Mouse (Mus musculus) limb, embryonic 14.5 days (tissue): ENCODE data around the gene Ptpn13. TPM values are rescaled to one million over a fixed set of nuclear protein-coding genes. Genes with fewer than 3 reads are reported as not detected.

Source experiments
- ATAC-seq: fragments of 200-750 bp; cut with Nextera tagmentation; 2 replicates; pipeline ENCODE4 v1.8.0; 2017; ENCODE audit warnings: low read depth, moderate number of reproducible peaks, moderate TSS enrichment; ENCODE audit not compliant: low FRiP score
- DNase-seq: peaks from one replicate; pipeline ENCODE4 v3.0.0-alpha.2; 2015; ENCODE audit warnings: low spot score
- H3K27ac ChIP-seq: fragments of 300-500 bp; sonication (generic); replicated peaks from 2 replicates; pipeline ENCODE4 v1.5.1; 2014; ENCODE audit warnings: low read depth, mild to moderate bottlenecking, low read length, moderate library complexity, mixed read lengths
- H3K27me3 ChIP-seq: fragments of 300-500 bp; sonication (generic); 2 replicates; pipeline ENCODE4 v1.6.1; 2014; ENCODE audit warnings: low read length, mixed read lengths; ENCODE audit not compliant: control insufficient read depth, insufficient read depth
- H3K36me3 ChIP-seq: fragments of 300-500 bp; sonication (generic); 2 replicates; pipeline ENCODE4 v1.6.1; 2014; ENCODE audit warnings: mild to moderate bottlenecking, low read length, moderate library complexity, mixed read lengths; ENCODE audit not compliant: control insufficient read depth, insufficient read depth
- H3K4me1 ChIP-seq: fragments of 300-500 bp; sonication (generic); 2 replicates; pipeline ENCODE4 v1.6.1; 2014; ENCODE audit warnings: antibody characterized with exemption, low read length, mixed read lengths; ENCODE audit not compliant: control insufficient read depth, insufficient read depth
- H3K4me2 ChIP-seq: fragments of 300-500 bp; sonication (generic); replicated peaks from 2 replicates; pipeline ENCODE4 v1.6.1; 2014; ENCODE audit warnings: low read depth, mild to moderate bottlenecking, low read length, moderate library complexity; ENCODE audit not compliant: severe bottlenecking
- H3K4me3 ChIP-seq: fragments of 300-500 bp; sonication (generic); replicated peaks from 2 replicates; pipeline ENCODE4 v1.5.1; 2014; ENCODE audit warnings: low read length
- H3K9ac ChIP-seq: fragments of 300-500 bp; sonication (generic); 2 replicates; pipeline ENCODE4 v1.6.1; 2014; ENCODE audit warnings: mild to moderate bottlenecking, low read depth, low read length, moderate library complexity; ENCODE audit not compliant: severe bottlenecking
- H3K9me3 ChIP-seq: fragments of 300-500 bp; sonication (generic); 2 replicates; pipeline ENCODE4 v1.6.1; 2016; ENCODE audit warnings: low read length; ENCODE audit not compliant: control insufficient read depth
- POLR2A ChIP-seq: fragments of 200-500 bp; IDR thresholded peaks from 2 replicates; pipeline ENCODE4 v1.8.0; 2012; ENCODE audit warnings: inconsistent platforms, mild to moderate bottlenecking, moderate library complexity, borderline replicate concordance; ENCODE audit not compliant: insufficient read depth, insufficient read length; ENCODE audit errors: extremely low read depth
- WGBS: fragments of 180-500 bp; shearing (Covaris S2); extraction: QIAGEN DNeasy Blood & Tissue Kit; methylation state at CpG from one replicate; pipeline ENCODE4 v1.1.7; 2014; 5-methylcytosine and 5-hydroxymethylcytosine counted together
- polyA plus RNA-seq, 2 experiments: library from polyadenylated mRNA; depleted of rRNA in 1 of 2; stranded (reverse) in 1 of 2; unstranded in 1 of 2; fragments of >200 nt; fragmentation: Nextera tagmentation in 1 of 2; extraction: Ambion mirVana in 1 of 2; gene quantifications; 2 replicates each; pipeline versions ENCODE4 v1.2.1 to v1.2.3; 2012 to 2014

Ptpn13 gene
- polyA plus RNA-seq, 2 experiments = 23.7 to 25.8 TPM

GRCm38 (mm10) chr5:103448470-103448869 lies 23.5 kb downstream of the Ptpn13 start:
- Histone ChIP-seq H3K9ac (no peak overlapping the region), H3K27me3 (no peaks in the 10 kb centered on the region), H3K4me1 (no peaks in the 10 kb centered on the region), H3K4me3 (no peak overlapping the region), H3K36me3 (no peaks in the 10 kb centered on the region), H3K9me3 (no peaks in the 10 kb centered on the region), H3K4me2 (no peak overlapping the region), H3K27ac (no peak overlapping the region)
- TF ChIP-seq POLR2A = no peak
- ATAC-seq (no peak), DNase-seq (no peak)
- 28% methylated on average over 1 of the region's 1 CpGs for WGBS

- H3K9me3 ChIP-seq = no peaks in the 10 kb centered on the region
- no peaks in the 10 kb centered on the region for H3K4me1 ChIP-seq
- no peak for DNase-seq
- no peaks in the 10 kb centered on the region for H3K27me3 ChIP-seq
- ATAC-seq = no peak
- H3K36me3 ChIP-seq = no peaks in the 10 kb centered on the region
- no peak overlapping the region for H3K27ac ChIP-seq
- 89% methylated on average over 1 of the region's 1 CpGs for WGBS
- TF ChIP-seq POLR2A = no peak
- H3K9ac ChIP-seq = no peak overlapping the region
- no peak overlapping the region for H3K4me2 ChIP-seq
- no peak overlapping the region for H3K4me3 ChIP-seq
Measured at GRCm38 (mm10) chr5:103450663-103451062, 25.7 kb downstream of the Ptpn13 start.

- no peaks in the 10 kb centered on the region for H3K9me3 ChIP-seq
- no peak overlapping the region for H3K9ac ChIP-seq
- no peak overlapping the region for H3K4me2 ChIP-seq
- TF ChIP-seq POLR2A = no peak
- no peaks in the 10 kb centered on the region for H3K27me3 ChIP-seq
- 88% methylated on average over 14 of the region's 14 CpGs for WGBS
- ATAC-seq (no peak), DNase-seq (no peak)
- no peak overlapping the region for H3K4me3 ChIP-seq
- H3K27ac ChIP-seq = no peak overlapping the region
- H3K36me3 ChIP-seq = no peaks in the 10 kb centered on the region
- no peaks in the 10 kb centered on the region for H3K4me1 ChIP-seq
Measured at GRCm38 (mm10) chr5:103453361-103454140, 28.6 kb downstream of the Ptpn13 start.

- Histone ChIP-seq H3K4me1 (no peaks in the 10 kb centered on the region), H3K27me3 (no peaks in the 10 kb centered on the region), H3K36me3 (no peaks in the 10 kb centered on the region), H3K4me2 (no peak overlapping the region), H3K9ac (no peak overlapping the region), H3K4me3 (no peak overlapping the region), H3K9me3 (no peaks in the 10 kb centered on the region), H3K27ac (no peak overlapping the region)
- TF ChIP-seq POLR2A = no peak
- ATAC-seq = no peak
- no peak for DNase-seq
- 83% methylated on average over 1 of the region's 1 CpGs for WGBS
Measured at GRCm38 (mm10) chr5:103456794-103457193, 31.8 kb downstream of the Ptpn13 start.

DNA sequence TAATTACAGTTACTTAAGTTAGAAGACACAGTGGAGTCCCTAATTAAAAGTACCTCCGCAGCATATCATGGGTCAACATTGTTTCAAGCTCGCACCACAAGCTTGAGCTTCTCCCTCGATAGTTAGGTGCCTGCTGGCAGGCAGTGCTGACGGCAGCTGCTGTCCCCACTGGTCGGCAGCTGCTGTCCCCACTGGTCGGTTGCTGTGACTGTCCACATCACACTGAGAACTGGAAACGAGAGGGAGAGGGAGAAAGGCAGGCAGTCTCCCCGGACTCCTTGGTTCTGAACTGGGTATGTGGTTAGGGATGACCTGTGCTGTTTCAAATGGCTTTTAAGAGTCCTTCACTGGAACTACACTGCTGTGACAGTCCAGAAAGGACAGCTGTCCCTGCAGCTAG lies 33.4 kb downstream of the Ptpn13 start:
- ATAC-seq = no peak

More for the DNA sequence above, 33.4 kb downstream of the Ptpn13 start:
- H3K36me3 ChIP-seq = no peaks in the 10 kb centered on the region
- H3K4me1 ChIP-seq = no peaks in the 10 kb centered on the region
- no peak overlapping the region for H3K4me3 ChIP-seq
- H3K27me3 ChIP-seq = no peaks in the 10 kb centered on the region
- H3K9me3 ChIP-seq = no peaks in the 10 kb centered on the region
- no peak overlapping the region for H3K4me2 ChIP-seq
- H3K27ac ChIP-seq = no peak overlapping the region
- WGBS = 44% methylated on average over 8 of the region's 8 CpGs
- TF ChIP-seq POLR2A = no peak
- H3K9ac ChIP-seq = no peak overlapping the region
- no peak for DNase-seq
